Mouse (Mus musculus): Measurements from ENCODE around the gene Atp6v1f. TPM values are rescaled to one million over a fixed set of nuclear protein-coding genes. Genes with fewer than 3 reads are reported as not detected.

Gene Atp6v1f
- polyA plus RNA-seq, 1 experiment from 2014 or later = 222 TPM

- Histone ChIP-seq H3K4me1 (peaks cover 62% of the 10 kb centered on the region), H3K4me3 (peak overlapping the region; percentile 66), H3K27ac (peak overlapping the region; percentile 87), H3K27me3 (peaks cover 36% of the 10 kb centered on the region), H3K36me3 (peaks cover 17% of the 10 kb centered on the region; the same call in 1 of the 2 replicates), H3K4me2 (replicated peaks) (peak overlapping the region; percentile 83), H3K9ac (peak overlapping the region; percentile 75), H3K9me3 (no peaks in the 10 kb centered on the region)
- WGBS = 5% methylated on average over 13 of the region's 13 CpGs
- ATAC-seq (ENCODE audit: low FRiP score, low read depth) = peak; percentile 68
These were observed 32.4 kb upstream of the Atp6v1f start for GRCm38 (mm10) chr6:29434911-29435691.

GRCm38 (mm10) chr6:29435940-29436451, 31.5 kb upstream of the Atp6v1f start:
- Histone ChIP-seq H3K9ac (peak overlapping the region; percentile 75), H3K4me1 (peaks cover 57% of the 10 kb centered on the region), H3K27ac (peak overlapping the region; percentile 87), H3K36me3 (peaks cover 26% of the 10 kb centered on the region; the same call in 1 of the 2 replicates), H3K4me3 (peak overlapping the region; percentile 66), H3K9me3 (no peaks in the 10 kb centered on the region), H3K27me3 (peaks cover 36% of the 10 kb centered on the region), H3K4me2 (replicated peaks) (peak overlapping the region; percentile 83)
- 8% methylated on average over 5 of the region's 6 CpGs for WGBS
- peak; percentile 55 for ATAC-seq (ENCODE audit: low FRiP score, low read depth)

- peak; percentile 10; the same call in 1 of the 2 replicates for ATAC-seq (ENCODE audit: low FRiP score, low read depth)
- H3K27ac ChIP-seq = peak overlapping the region; percentile 87
- H3K36me3 ChIP-seq = peaks cover 31% of the 10 kb centered on the region; the same call in 1 of the 2 replicates
- 11% methylated on average over 11 of the region's 11 CpGs for WGBS
- H3K27me3 ChIP-seq = peaks cover 33% of the 10 kb centered on the region
- peak overlapping the region; percentile 66 for H3K4me3 ChIP-seq
- H3K9me3 ChIP-seq = no peaks in the 10 kb centered on the region
- peak overlapping the region; percentile 83 for H3K4me2 ChIP-seq (replicated peaks)
- H3K4me1 ChIP-seq = peaks cover 53% of the 10 kb centered on the region
- peak overlapping the region; percentile 45; the same call in 1 of the 2 replicates for H3K9ac ChIP-seq
These were observed 31.0 kb upstream of the Atp6v1f start for GRCm38 (mm10) chr6:29436461-29436934.

- no peak overlapping the region for H3K4me2 ChIP-seq (replicated peaks)
- no peaks in the 10 kb centered on the region for H3K9me3 ChIP-seq
- peaks cover 57% of the 10 kb centered on the region for H3K36me3 ChIP-seq
- H3K4me1 ChIP-seq = peaks cover 31% of the 10 kb centered on the region
- H3K9ac ChIP-seq = no peak overlapping the region
- H3K27me3 ChIP-seq = peaks cover 9% of the 10 kb centered on the region
- ATAC-seq (ENCODE audit: low FRiP score, low read depth) = no peak
- no peak overlapping the region for H3K4me3 ChIP-seq
- WGBS = 73% methylated on average over 4 of the region's 4 CpGs
- H3K27ac ChIP-seq = no peak overlapping the region
These were observed 28.3 kb upstream of the Atp6v1f start for GRCm38 (mm10) chr6:29439251-29439650.

GRCm38 (mm10) chr6:29439789-29440188, 27.7 kb upstream of the Atp6v1f start:
- no peak for ATAC-seq (ENCODE audit: low FRiP score, low read depth)
- no peak overlapping the region for H3K4me3 ChIP-seq
- H3K4me2 ChIP-seq (replicated peaks) = no peak overlapping the region
- peaks cover 60% of the 10 kb centered on the region for H3K36me3 ChIP-seq
- H3K27me3 ChIP-seq = peaks cover 3% of the 10 kb centered on the region
- H3K4me1 ChIP-seq = peaks cover 26% of the 10 kb centered on the region
- WGBS = 93% methylated on average over 6 of the region's 6 CpGs
- H3K27ac ChIP-seq = no peak overlapping the region
- H3K9ac ChIP-seq = no peak overlapping the region
- no peaks in the 10 kb centered on the region for H3K9me3 ChIP-seq

- H3K4me3 ChIP-seq = no peak overlapping the region
- no peaks in the 10 kb centered on the region for H3K4me1 ChIP-seq
- no peaks in the 10 kb centered on the region for H3K9me3 ChIP-seq
- no peaks in the 10 kb centered on the region for H3K27me3 ChIP-seq
- no peak for ATAC-seq (ENCODE audit: low FRiP score, low read depth)
- H3K27ac ChIP-seq = no peak overlapping the region
- WGBS = 74% methylated on average over 11 of the region's 11 CpGs
- no peak overlapping the region for H3K9ac ChIP-seq
- peaks cover 95% of the 10 kb centered on the region for H3K36me3 ChIP-seq
- H3K4me2 ChIP-seq (replicated peaks) = no peak overlapping the region
These were observed 22.7 kb upstream of the Atp6v1f start for GRCm38 (mm10) chr6:29444773-29445172.

- no peaks in the 10 kb centered on the region for H3K9me3 ChIP-seq
- H3K27ac ChIP-seq = no peak overlapping the region
- no peak overlapping the region for H3K4me2 ChIP-seq (replicated peaks)
- H3K4me3 ChIP-seq = no peak overlapping the region
- H3K4me1 ChIP-seq = no peaks in the 10 kb centered on the region
- ATAC-seq (ENCODE audit: low FRiP score, low read depth) = no peak
- peaks cover 95% of the 10 kb centered on the region for H3K36me3 ChIP-seq
- H3K27me3 ChIP-seq = no peaks in the 10 kb centered on the region
- 93% methylated on average over 7 of the region's 7 CpGs for WGBS
- H3K9ac ChIP-seq = no peak overlapping the region
These were observed 22.2 kb upstream of the Atp6v1f start for GRCm38 (mm10) chr6:29445354-29445753.

GRCm38 (mm10) chr6:29449858-29450257, 17.7 kb upstream of the Atp6v1f start:
- Histone ChIP-seq H3K4me1 (no peaks in the 10 kb centered on the region), H3K9me3 (no peaks in the 10 kb centered on the region), H3K27ac (no peak overlapping the region), H3K4me3 (no peak overlapping the region), H3K36me3 (peaks cover 93% of the 10 kb centered on the region), H3K9ac (no peak overlapping the region), H3K4me2 (replicated peaks) (no peak overlapping the region), H3K27me3 (no peaks in the 10 kb centered on the region)
- WGBS = 31% methylated on average over 4 of the region's 4 CpGs
- no peak for ATAC-seq (ENCODE audit: low FRiP score, low read depth)

GRCm38 (mm10) chr6:29450667-29451066, 16.9 kb upstream of the Atp6v1f start:
- peaks cover 93% of the 10 kb centered on the region for H3K36me3 ChIP-seq
- no peaks in the 10 kb centered on the region for H3K4me1 ChIP-seq

GRCm38 (mm10) chr6:29461502-29461901, 6.0 kb upstream of the Atp6v1f start:
- Histone ChIP-seq H3K9ac (no peak overlapping the region), H3K9me3 (no peaks in the 10 kb centered on the region), H3K27me3 (no peaks in the 10 kb centered on the region), H3K36me3 (peaks cover 41% of the 10 kb centered on the region), H3K4me2 (replicated peaks) (no peak overlapping the region), H3K27ac (no peak overlapping the region), H3K4me3 (no peak overlapping the region), H3K4me1 (no peaks in the 10 kb centered on the region)
- 55% methylated on average over 7 of the region's 7 CpGs for WGBS
- no peak for ATAC-seq (ENCODE audit: low FRiP score, low read depth)

More at GRCm38 (mm10) chr6:29450667-29451066, 16.9 kb upstream of the Atp6v1f start:
- H3K9ac ChIP-seq = no peak overlapping the region
- no peak overlapping the region for H3K27ac ChIP-seq
- WGBS = 94% methylated on average over 6 of the region's 6 CpGs
- no peaks in the 10 kb centered on the region for H3K9me3 ChIP-seq
- ATAC-seq (ENCODE audit: low FRiP score, low read depth) = no peak
- H3K4me2 ChIP-seq (replicated peaks) = no peak overlapping the region
- no peak overlapping the region for H3K4me3 ChIP-seq
- H3K27me3 ChIP-seq = no peaks in the 10 kb centered on the region

- no peak overlapping the region for H3K4me2 ChIP-seq (replicated peaks)
- H3K36me3 ChIP-seq = peaks cover 23% of the 10 kb centered on the region
- WGBS = 78% methylated on average over 3 of the region's 3 CpGs
- H3K9ac ChIP-seq = no peak overlapping the region
- no peak overlapping the region for H3K27ac ChIP-seq
- no peak for ATAC-seq (ENCODE audit: low FRiP score, low read depth)
- peaks cover 2% of the 10 kb centered on the region for H3K4me1 ChIP-seq
- H3K27me3 ChIP-seq = no peaks in the 10 kb centered on the region
- no peaks in the 10 kb centered on the region for H3K9me3 ChIP-seq
- H3K4me3 ChIP-seq = no peak overlapping the region
These were observed 4.1 kb upstream of the Atp6v1f start for GRCm38 (mm10) chr6:29463388-29463787.

GRCm38 (mm10) chr6:29468851-29469250, 1.3 kb downstream of the Atp6v1f start:
- peaks cover 14% of the 10 kb centered on the region for H3K4me1 ChIP-seq
- H3K4me3 ChIP-seq = peak overlapping the region; percentile 75
- H3K27me3 ChIP-seq = no peaks in the 10 kb centered on the region
- WGBS = 86% methylated on average over 3 of the region's 3 CpGs
- no peaks in the 10 kb centered on the region for H3K9me3 ChIP-seq
- peak overlapping the region; percentile 85 for H3K4me2 ChIP-seq (replicated peaks)
- no peak overlapping the region for H3K27ac ChIP-seq
- H3K9ac ChIP-seq = peak overlapping the region; percentile 79
- peaks cover 20% of the 10 kb centered on the region for H3K36me3 ChIP-seq
- ATAC-seq (ENCODE audit: low FRiP score, low read depth) = no peak
